Mouse (Mus musculus): ENCODE measurements around the gene Rtkn2.

DNA sequence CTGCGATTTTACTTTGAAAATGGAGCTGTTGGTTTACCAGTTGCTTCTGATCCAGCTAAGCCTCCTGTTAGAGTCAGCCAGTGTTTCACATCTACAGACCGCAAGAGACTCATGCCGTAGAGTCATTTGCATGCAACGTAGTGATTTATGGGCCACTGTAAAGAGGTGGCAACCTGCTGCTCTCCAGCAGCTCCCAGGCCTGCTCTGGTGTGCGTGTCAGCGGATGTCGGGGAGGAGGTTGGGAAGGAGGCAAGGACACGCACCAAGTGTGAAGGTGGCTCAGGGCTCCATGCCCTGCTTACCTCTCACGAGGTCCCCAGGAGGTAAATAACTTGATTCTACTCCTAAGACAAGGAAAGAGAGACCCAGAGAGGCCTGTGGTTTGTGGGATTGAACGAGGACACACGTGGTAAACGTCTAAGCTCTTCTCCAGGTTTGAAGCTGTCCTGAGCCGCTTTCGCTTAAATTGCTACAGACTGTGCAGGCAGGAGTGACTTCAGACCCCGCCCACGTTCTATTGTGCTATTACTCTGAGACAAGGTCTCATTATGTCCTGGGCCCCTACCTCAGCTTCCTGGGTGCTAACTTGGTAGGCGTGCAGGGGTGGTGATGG, 57.1 kb downstream of the Rtkn2 start:
- no peak for TF ChIP-seq CTCF (IDR thresholded peaks at IDR 0.05; ENCODE audit: low read depth)
- no peak for TF ChIP-seq EP300 (IDR thresholded peaks at IDR 0.05; ENCODE audit: low read depth)

All from heart, postnatal 0 days (tissue).